Mouse (Mus musculus): Measurements from ENCODE around the gene Plin5. TPM values are rescaled to one million over a fixed set of nuclear protein-coding genes. Genes with fewer than 3 reads are reported as not detected.

Gene Plin5
- total and polyA plus RNA-seq, 3 experiments: not detected

DNA sequence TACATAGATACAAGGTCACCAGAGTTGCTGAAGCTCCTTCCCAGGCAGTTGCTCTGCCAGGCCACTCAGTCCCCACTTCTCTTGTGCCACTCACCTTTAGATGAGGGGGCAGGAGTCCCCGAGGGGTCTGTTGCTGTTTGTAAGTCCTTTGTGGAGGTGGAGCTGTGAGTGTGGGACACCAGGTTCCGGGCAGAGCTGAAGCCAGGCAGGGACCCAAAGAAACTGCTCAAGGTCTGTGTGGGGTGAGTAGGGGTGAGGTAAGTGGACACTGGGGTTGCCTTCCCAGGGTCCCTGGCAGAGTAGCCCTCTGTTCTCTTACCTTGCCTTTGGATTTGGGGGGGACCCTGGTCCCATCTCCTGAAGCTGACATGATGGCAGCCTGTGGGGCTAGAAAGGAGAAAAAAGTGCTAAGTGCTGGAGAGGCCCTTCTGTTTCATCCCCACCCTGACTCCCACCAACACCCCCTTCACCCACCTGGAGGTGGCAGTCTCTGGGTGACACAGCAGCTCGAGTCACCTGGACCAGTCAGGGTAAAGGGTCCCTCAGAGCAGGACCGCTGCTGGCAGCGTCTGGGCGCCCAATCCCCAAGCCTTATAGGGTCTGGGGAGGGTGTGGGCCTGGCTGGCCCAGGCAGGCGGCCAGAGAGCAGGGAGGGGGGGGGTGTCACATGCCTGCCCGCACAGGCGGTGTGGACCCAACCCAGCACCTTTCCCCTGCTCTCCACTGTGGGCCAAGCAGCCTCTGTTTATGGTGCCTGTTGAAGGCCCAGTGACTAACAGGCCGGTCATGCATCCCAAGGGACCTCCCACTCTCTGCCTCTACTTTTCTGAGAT, 8.0 kb downstream of the Plin5 start, which contains the start of gene Plin4:
TSS of gene Plin4 (minus strand) at position 585 of the 833 bp plus-strand sequence.
- no peaks in the 10 kb centered on the region for H3K36me3 ChIP-seq (ENCODE audit: control insufficient read depth in 1 of 2, insufficient read depth in 2 of 2, low read length in 2 of 2)
- no peak for TF ChIP-seq RCOR1 (IDR thresholded peaks at IDR 0.05; ENCODE audit: low read depth, low read length)
- no peak for TF ChIP-seq MYB (IDR thresholded peaks at IDR 0.05; ENCODE audit: low read depth, low read length)
- no peak for TF ChIP-seq USF2 (IDR thresholded peaks at IDR 0.05; ENCODE audit: borderline replicate concordance in 1 of 2, insufficient read depth in 1 of 2, low read depth in 1 of 2, low read length in 2 of 2)
- TF ChIP-seq USF1 (IDR thresholded peaks at IDR 0.05; ENCODE audit: low read depth, low read length): no peak
- TF ChIP-seq POLR2A (IDR thresholded peaks at IDR 0.05; ENCODE audit: control insufficient read depth in 1 of 2, insufficient read depth in 1 of 2, low read depth in 1 of 2, low read length in 2 of 2, poor library complexity in 1 of 2): no peak
- TF ChIP-seq TBP (IDR thresholded peaks at IDR 0.05; ENCODE audit: low read depth, low read length): no peak
- TF ChIP-seq ELF1 (IDR thresholded peaks at IDR 0.05; ENCODE audit: low read depth, low read length): no peak
- TF ChIP-seq JUND (IDR thresholded peaks at IDR 0.05; ENCODE audit: low read depth, low read length): no peak
- no peaks in the 10 kb centered on the region for H3K4me1 ChIP-seq (ENCODE audit: control insufficient read depth in 1 of 2, insufficient read depth in 2 of 2, low read length in 2 of 2)
- no peak within 1 kb of the TSS for H3K4me3 ChIP-seq (ENCODE audit: control insufficient read depth in 1 of 2, insufficient read depth in 1 of 2, low read depth in 2 of 2, low read length in 2 of 2)
- H3K79me2 ChIP-seq (ENCODE audit: control insufficient read depth, insufficient read depth, low read length, poor library complexity): no peaks in the 10 kb centered on the region
- no peaks in the 10 kb centered on the region for H3K27me3 ChIP-seq (ENCODE audit: control insufficient read depth in 1 of 2, insufficient read depth in 2 of 2, low read length in 2 of 2)
- no peaks in the 10 kb centered on the region for H3K9me3 ChIP-seq (replicated peaks; ENCODE audit: insufficient read depth, low read length)
- no peak within 1 kb of the TSS for H3K9ac ChIP-seq (ENCODE audit: control insufficient read depth, low read depth, low read length, poor library complexity, severe bottlenecking)
- H3K27ac ChIP-seq (ENCODE audit: control insufficient read depth, low read depth, low read length): no peak within 1 kb of the TSS
- DNase-seq (ENCODE audit: low read depth, low spot score): no peak

DNA sequence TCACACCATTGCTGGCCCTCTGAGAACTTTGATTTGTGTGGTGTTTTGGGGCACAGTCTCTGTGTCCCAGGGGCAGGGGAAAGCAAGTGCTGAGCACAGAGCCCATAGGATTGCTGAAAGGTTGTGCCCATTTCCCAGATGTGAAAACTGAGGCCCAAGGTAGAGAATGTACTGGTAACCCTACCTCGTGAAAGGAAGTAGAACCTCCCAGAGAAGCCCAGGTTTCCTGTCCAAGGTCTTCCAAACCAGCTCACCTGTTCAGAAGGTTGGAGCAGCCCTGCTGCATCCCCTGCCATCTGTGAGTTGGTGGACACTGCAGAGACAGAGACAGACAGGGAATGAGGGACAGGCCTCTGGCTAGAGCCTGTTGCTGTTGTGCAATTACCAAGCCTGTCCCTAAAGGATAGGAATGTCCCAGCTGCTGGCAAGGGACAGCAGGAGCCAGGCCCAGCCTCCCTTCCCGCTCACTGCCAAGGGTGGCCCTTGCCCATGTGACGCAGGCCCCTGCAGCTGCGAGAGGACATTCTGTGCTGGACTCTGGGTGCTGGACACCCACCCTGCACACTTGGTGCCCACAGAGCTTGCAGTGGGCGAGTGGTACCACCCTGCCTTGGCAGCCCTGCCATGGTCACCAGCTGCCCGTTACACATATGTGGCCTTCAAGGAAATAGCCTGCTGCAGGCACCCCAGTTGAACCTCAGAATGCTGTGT, 8.9 kb downstream of the Plin5 start:
- Histone ChIP-seq H3K79me2 (ENCODE audit: control insufficient read depth, insufficient read depth, low read length, poor library complexity) (no peaks in the 10 kb centered on the region), H3K36me3 (ENCODE audit: control insufficient read depth in 1 of 2, insufficient read depth in 2 of 2, low read length in 2 of 2) (no peaks in the 10 kb centered on the region), H3K27ac (ENCODE audit: control insufficient read depth, low read depth, low read length) (no peak overlapping the region), H3K4me1 (ENCODE audit: control insufficient read depth in 1 of 2, insufficient read depth in 2 of 2, low read length in 2 of 2) (no peaks in the 10 kb centered on the region), H3K4me3 (ENCODE audit: control insufficient read depth in 1 of 2, insufficient read depth in 1 of 2, low read depth in 2 of 2, low read length in 2 of 2) (no peak overlapping the region), H3K9ac (ENCODE audit: control insufficient read depth, low read depth, low read length, poor library complexity, severe bottlenecking) (no peak overlapping the region), H3K27me3 (ENCODE audit: control insufficient read depth in 1 of 2, insufficient read depth in 2 of 2, low read length in 2 of 2) (no peaks in the 10 kb centered on the region), H3K9me3 (replicated peaks; ENCODE audit: insufficient read depth, low read length) (no peaks in the 10 kb centered on the region)
- TF ChIP-seq EP300 (IDR thresholded peaks at IDR 0.05; ENCODE audit: low read depth in 1 of 2, low read length in 2 of 2) (no peak), ETS1 (IDR thresholded peaks at IDR 0.05; ENCODE audit: low read depth, low read length) (no peak), TCF12 (IDR thresholded peaks at IDR 0.05; ENCODE audit: low read depth, low read length) (no peak), HCFC1 (IDR thresholded peaks at IDR 0.05; ENCODE audit: low read depth, low read length) (no peak), POLR2AphosphoS2 (IDR thresholded peaks at IDR 0.05; ENCODE audit: low read length) (no peak), ELF1 (IDR thresholded peaks at IDR 0.05; ENCODE audit: low read depth, low read length) (no peak), USF1 (IDR thresholded peaks at IDR 0.05; ENCODE audit: low read depth, low read length) (no peak), MYC (IDR thresholded peaks at IDR 0.05; ENCODE audit: low read depth, low read length) (no peak), CTCF (IDR thresholded peaks at IDR 0.05 in 2 of 3, conservative IDR thresholded peaks at IDR 0.05 in 1 of 3; ENCODE audit: control insufficient read depth in 1 of 3, insufficient read depth in 1 of 3, low read depth in 2 of 3, low read length in 3 of 3, poor library complexity in 1 of 3, severe bottlenecking in 1 of 3) (no peak), MAFK (IDR thresholded peaks at IDR 0.05; ENCODE audit: borderline replicate concordance, low read depth, low read length) (no peak), GATA1 (IDR thresholded peaks at IDR 0.05; ENCODE audit: low read depth, low read length) (no peak), ZKSCAN1 (IDR thresholded peaks at IDR 0.05; ENCODE audit: low read depth, low read length) (no peak), UBTF (IDR thresholded peaks at IDR 0.05; ENCODE audit: borderline replicate concordance, insufficient read depth, low read depth, low read length) (no peak), NRF1 (IDR thresholded peaks at IDR 0.05; ENCODE audit: insufficient read depth, low read depth, low read length, poor library complexity, severe bottlenecking) (no peak)
- no peak for DNase-seq (ENCODE audit: low read depth, low spot score)
